Comparison of ENCODE assay signal across 8 mouse cellular contexts in the genomic region with DNA sequence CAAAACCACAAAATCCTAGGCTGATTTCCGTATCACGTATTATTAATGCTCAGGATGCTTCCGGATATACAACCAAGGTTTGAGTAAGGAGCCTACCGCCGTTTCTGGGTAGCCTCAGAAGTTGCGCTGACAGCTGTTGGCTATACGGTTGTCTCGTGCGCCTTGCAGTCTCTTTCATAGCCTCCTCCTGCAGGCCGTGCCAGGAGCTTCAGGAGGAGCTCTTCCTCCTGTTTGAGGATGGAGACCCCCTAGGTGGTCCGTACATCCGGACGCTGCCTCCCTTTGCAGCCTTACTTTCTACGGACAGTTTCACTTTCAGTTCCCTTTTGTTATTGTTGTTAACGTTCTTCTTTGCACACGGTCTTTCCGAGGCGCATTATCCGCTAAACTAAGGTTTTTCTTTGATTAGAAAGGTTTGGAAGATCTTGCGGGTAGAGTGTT. TPM values are rescaled to one million over a fixed set of nuclear protein-coding genes. Genes with fewer than 3 reads are reported as not detected.
A peak's percentile ranks its signal among the peaks of the same experiment; 100 is the strongest.
DNase-seq lines count a peak whose midpoint lies in the region; ATAC-seq and TF ChIP-seq lines count a peak whose summit lies in the region.

No protein-coding gene starts in this region.

- DNase-seq in kidney, adult 18-20 months: peak; percentile 47
- no peak for DNase-seq in kidney, adult 11 months
- peak; percentile 46 for DNase-seq in adrenal gland, postnatal 14 days
- DNase-seq in liver, adult 2 months (ENCODE audit: extremely low read depth, low read depth, low spot score): peak; percentile 55
- DNase-seq in telencephalon, adult 2 months (ENCODE audit: low read depth, low spot score): peak; percentile 33

- no peak for TF ChIP-seq CTCF in liver, adult 2 months (IDR thresholded peaks at IDR 0.05; ENCODE audit: low read depth, low read length)

- H3K9ac ChIP-seq in forebrain, embryonic 12.5 days: peak overlapping the region; percentile 98
- H3K9ac ChIP-seq in hindbrain, embryonic 16.5 days (ENCODE audit: low read depth, low read length): peak overlapping the region; percentile 93
- H3K9ac ChIP-seq in liver, adult 2 months (ENCODE audit: low read depth, low read length): peak overlapping the region; percentile 88
- H3K9ac ChIP-seq in midbrain, embryonic 16.5 days (ENCODE audit: low read depth, low read length): peak overlapping the region; percentile 97

- H3K27me3 ChIP-seq in forebrain, embryonic 12.5 days: peaks cover 22% of the 10 kb centered on the region
- H3K27me3 ChIP-seq in hindbrain, embryonic 16.5 days (replicated peaks; ENCODE audit: control insufficient read depth, insufficient read depth, low read length): peaks cover 9% of the 10 kb centered on the region
- H3K27me3 ChIP-seq in liver, adult 2 months (ENCODE audit: control insufficient read depth, insufficient read depth, low read length): no peaks in the 10 kb centered on the region
- peaks cover 17% of the 10 kb centered on the region for H3K27me3 ChIP-seq in midbrain, embryonic 16.5 days (ENCODE audit: control insufficient read depth, insufficient read depth, low read depth, low read length)

- no peaks in the 10 kb centered on the region for H3K9me3 ChIP-seq in forebrain, embryonic 12.5 days
- H3K9me3 ChIP-seq in hindbrain, embryonic 16.5 days (ENCODE audit: control insufficient read depth, low read length): no peaks in the 10 kb centered on the region
- no peaks in the 10 kb centered on the region for H3K9me3 ChIP-seq in midbrain, embryonic 16.5 days (replicated peaks; ENCODE audit: control insufficient read depth, low read length, poor library complexity, severe bottlenecking)

- H3K4me2 ChIP-seq in forebrain, embryonic 12.5 days: peak overlapping the region; percentile 60
- peak overlapping the region; percentile 72 for H3K4me2 ChIP-seq in hindbrain, embryonic 16.5 days (ENCODE audit: low read length)
- H3K4me2 ChIP-seq in midbrain, embryonic 16.5 days (ENCODE audit: low read length): peak overlapping the region; percentile 69

- ATAC-seq in forebrain, embryonic 12.5 days (ENCODE audit: low FRiP score): peak; percentile 54; the same call in 1 of the 2 replicates
- peak; percentile 19; the same call in 1 of the 2 replicates for ATAC-seq in hindbrain, embryonic 16.5 days
- peak; percentile 50 for ATAC-seq in midbrain, embryonic 16.5 days

- H3K4me1 ChIP-seq in forebrain, embryonic 12.5 days: peaks cover 20% of the 10 kb centered on the region
- peaks cover 18% of the 10 kb centered on the region for H3K4me1 ChIP-seq in hindbrain, embryonic 16.5 days (ENCODE audit: control insufficient read depth, insufficient read depth, low read depth, low read length)
- peaks cover 15% of the 10 kb centered on the region for H3K4me1 ChIP-seq in liver, adult 2 months (ENCODE audit: control insufficient read depth, insufficient read depth, low read length)
- peaks cover 21% of the 10 kb centered on the region for H3K4me1 ChIP-seq in midbrain, embryonic 16.5 days (ENCODE audit: control insufficient read depth, insufficient read depth, low read length)

- H3K79me2 ChIP-seq in liver, adult 2 months (ENCODE audit: control insufficient read depth, insufficient read depth, low read length): peaks cover 29% of the 10 kb centered on the region

- WGBS in forebrain, embryonic 12.5 days: under 1% methylated on average over 20 of the region's 20 CpGs
- under 1% methylated on average over 20 of the region's 20 CpGs for WGBS in hindbrain, embryonic 16.5 days
- WGBS in liver, adult 2 months: under 1% methylated on average over 20 of the region's 20 CpGs
- WGBS in midbrain, embryonic 16.5 days: under 1% methylated on average over 20 of the region's 20 CpGs

- H3K4me3 ChIP-seq in forebrain, embryonic 12.5 days (replicated peaks): peak overlapping the region; percentile 96
- peak overlapping the region; percentile 95 for H3K4me3 ChIP-seq in hindbrain, embryonic 16.5 days (ENCODE audit: low read length)
- H3K4me3 ChIP-seq in liver, adult 2 months (ENCODE audit: insufficient read depth, low read depth, low read length): peak overlapping the region; percentile 86
- peak overlapping the region; percentile 91 for H3K4me3 ChIP-seq in midbrain, embryonic 16.5 days (ENCODE audit: low read depth, low read length)

- no peak for TF ChIP-seq POLR2A in liver, adult 2 months (IDR thresholded peaks at IDR 0.05; ENCODE audit: extremely low read depth, insufficient read depth, low read length)

- peaks cover 30% of the 10 kb centered on the region for H3K36me3 ChIP-seq in forebrain, embryonic 12.5 days (replicated peaks)
- H3K36me3 ChIP-seq in hindbrain, embryonic 16.5 days (ENCODE audit: control insufficient read depth, insufficient read depth, low read length): peaks cover 16% of the 10 kb centered on the region
- H3K36me3 ChIP-seq in liver, adult 2 months (ENCODE audit: control insufficient read depth, insufficient read depth, low read length): peaks cover 7% of the 10 kb centered on the region
- H3K36me3 ChIP-seq in midbrain, embryonic 16.5 days (ENCODE audit: control insufficient read depth, insufficient read depth, low read length): peaks cover 14% of the 10 kb centered on the region

- peak overlapping the region; percentile 94 for H3K27ac ChIP-seq in forebrain, embryonic 12.5 days
- H3K27ac ChIP-seq in hindbrain, embryonic 16.5 days (ENCODE audit: low read depth, low read length): peak overlapping the region; percentile 93
- H3K27ac ChIP-seq in liver, adult 2 months (replicated peaks; ENCODE audit: insufficient read depth, low read depth, low read length): peak overlapping the region; percentile 89
- peak overlapping the region; percentile 96 for H3K27ac ChIP-seq in midbrain, embryonic 16.5 days (ENCODE audit: low read length)

RNA-seq across cellular contexts. Expression of a gene that starts 0.9 kb away (rescaled TPM):
- total RNA-seq in adrenal gland, postnatal 14 days (2021): 49.6 and 69.1 TPM in 2 replicates
- 175 and 190 TPM in 2 replicates for polyA plus RNA-seq in forebrain, embryonic 12.5 days (2016; fragmentation: Nextera tagmentation; extraction: Ambion mirVana)
- 150 and 170 TPM in 2 replicates for polyA plus RNA-seq in hindbrain, embryonic 16.5 days (2015; fragmentation: Nextera tagmentation; extraction: Ambion mirVana)
- total RNA-seq in liver, adult 2 months (2014; rRNA removed): 27.2 and 33.7 TPM in 2 replicates
- 39.4 and 44.7 TPM in 2 replicates for polyA plus RNA-seq in liver, adult 2 months (2012; rRNA removed)
- polyA plus RNA-seq in midbrain, embryonic 16.5 days (2015; fragmentation: Nextera tagmentation; extraction: Ambion mirVana): 197 and 201 TPM in 2 replicates

RNA-seq across cellular contexts. Expression of a gene that starts 6.7 kb away (rescaled TPM):
- total RNA-seq in adrenal gland, postnatal 14 days (2021): 2.6 and 11.3 TPM in 2 replicates
- polyA plus RNA-seq in forebrain, embryonic 12.5 days (2016; fragmentation: Nextera tagmentation; extraction: Ambion mirVana): 9.0 and 11.0 TPM in 2 replicates
- 6.3 and 7.0 TPM in 2 replicates for polyA plus RNA-seq in hindbrain, embryonic 16.5 days (2015; fragmentation: Nextera tagmentation; extraction: Ambion mirVana)
- total RNA-seq in liver, adult 2 months (2014; rRNA removed): 26.6 and 27.8 TPM in 2 replicates
- 50.6 and 57.2 TPM in 2 replicates for polyA plus RNA-seq in liver, adult 2 months (2012; rRNA removed)
- polyA plus RNA-seq in midbrain, embryonic 16.5 days (2015; fragmentation: Nextera tagmentation; extraction: Ambion mirVana): 6.2 and 7.6 TPM in 2 replicates

RNA-seq across cellular contexts. Expression of a gene that starts 23.3 kb away (rescaled TPM):
- 3.4 and 13.3 TPM in 2 replicates for total RNA-seq in adrenal gland, postnatal 14 days (2021)
- polyA plus RNA-seq in forebrain, embryonic 12.5 days (2016; fragmentation: Nextera tagmentation; extraction: Ambion mirVana): 0.69 and 0.75 TPM in 2 replicates
- polyA plus RNA-seq in hindbrain, embryonic 16.5 days (2015; fragmentation: Nextera tagmentation; extraction: Ambion mirVana): 0.73 and 0.79 TPM in 2 replicates
- 2.4 and 2.8 TPM in 2 replicates for total RNA-seq in liver, adult 2 months (2014; rRNA removed)
- 1.3 and 2.0 TPM in 2 replicates for polyA plus RNA-seq in liver, adult 2 months (2012; rRNA removed)
- polyA plus RNA-seq in midbrain, embryonic 16.5 days (2015; fragmentation: Nextera tagmentation; extraction: Ambion mirVana): 0.45 and 0.59 TPM in 2 replicates

RNA-seq across cellular contexts. Expression of a gene that starts 25.3 kb away (rescaled TPM):
- total RNA-seq in adrenal gland, postnatal 14 days (2021): 59.6 and 66.3 TPM in 2 replicates
- polyA plus RNA-seq in forebrain, embryonic 12.5 days (2016; fragmentation: Nextera tagmentation; extraction: Ambion mirVana): 11.1 and 11.4 TPM in 2 replicates
- polyA plus RNA-seq in hindbrain, embryonic 16.5 days (2015; fragmentation: Nextera tagmentation; extraction: Ambion mirVana): 14.1 and 15.6 TPM in 2 replicates
- 39.1 and 56.8 TPM in 2 replicates for total RNA-seq in liver, adult 2 months (2014; rRNA removed)
- 47.7 and 60.4 TPM in 2 replicates for polyA plus RNA-seq in liver, adult 2 months (2012; rRNA removed)
- 10.4 and 10.5 TPM in 2 replicates for polyA plus RNA-seq in midbrain, embryonic 16.5 days (2015; fragmentation: Nextera tagmentation; extraction: Ambion mirVana)

RNA-seq across cellular contexts. Expression of a gene that starts 42.1 kb away (rescaled TPM):
- 0.11 TPM in 2 replicates for total RNA-seq in adrenal gland, postnatal 14 days (2021)
- polyA plus RNA-seq in forebrain, embryonic 12.5 days (2016; fragmentation: Nextera tagmentation; extraction: Ambion mirVana): 1.0 and 1.1 TPM in 2 replicates
- 4.1 and 4.7 TPM in 2 replicates for polyA plus RNA-seq in hindbrain, embryonic 16.5 days (2015; fragmentation: Nextera tagmentation; extraction: Ambion mirVana)
- total RNA-seq in liver, adult 2 months (2014; rRNA removed): 0.09 and 0.20 TPM in 2 replicates
- 0.09 and 0.16 TPM in 2 replicates for polyA plus RNA-seq in liver, adult 2 months (2012; rRNA removed)
- polyA plus RNA-seq in midbrain, embryonic 16.5 days (2015; fragmentation: Nextera tagmentation; extraction: Ambion mirVana): 3.6 and 3.9 TPM in 2 replicates
